Mouse (Mus musculus): Measurements from ENCODE around the gene Abca17. TPM values are rescaled to one million over a fixed set of nuclear protein-coding genes. Genes with fewer than 3 reads are reported as not detected.

Gene Abca17
- polyA plus RNA-seq, 1 experiment, result not detected

- TF ChIP-seq GATA1 (IDR thresholded peaks at IDR 0.05; ENCODE audit: low read length), result no peak
Measured at GRCm38 (mm10) chr17:24279907-24280306, 71.0 kb downstream of the Abca17 start.

- no peak for TF ChIP-seq GATA1 (IDR thresholded peaks at IDR 0.05; ENCODE audit: low read length)
Measured at GRCm38 (mm10) chr17:24267133-24267532, 83.7 kb downstream of the Abca17 start.

GRCm38 (mm10) chr17:24264766-24265165, 86.1 kb downstream of the Abca17 start:
- TF ChIP-seq GATA1 (IDR thresholded peaks at IDR 0.05; ENCODE audit: low read length), result no peak

- no peak for TF ChIP-seq GATA1 (IDR thresholded peaks at IDR 0.05; ENCODE audit: low read length)
Measured at GRCm38 (mm10) chr17:24260516-24260915, 90.4 kb downstream of the Abca17 start.

GRCm38 (mm10) chr17:24259702-24260101, 91.2 kb downstream of the Abca17 start:
- no peak for TF ChIP-seq GATA1 (IDR thresholded peaks at IDR 0.05; ENCODE audit: low read length)

GRCm38 (mm10) chr17:24258981-24259380, 91.9 kb downstream of the Abca17 start:
- TF ChIP-seq GATA1 (IDR thresholded peaks at IDR 0.05; ENCODE audit: low read length), result no peak

- no peak for TF ChIP-seq GATA1 (IDR thresholded peaks at IDR 0.05; ENCODE audit: low read length)
Measured at GRCm38 (mm10) chr17:24252329-24252728, 98.5 kb downstream of the Abca17 start.

- TF ChIP-seq GATA1 (IDR thresholded peaks at IDR 0.05; ENCODE audit: low read length), result no peak
Measured at GRCm38 (mm10) chr17:24251320-24252069, 99.4 kb downstream of the Abca17 start, which contains the start of gene Ccnf. Gene Ccnf, minus strand, starts transcription at chr17:24251484.

- TF ChIP-seq GATA1 (IDR thresholded peaks at IDR 0.05; ENCODE audit: low read length), result no peak
Measured at GRCm38 (mm10) chr17:24250988-24251319, 99.9 kb downstream of the Abca17 start.

- no peak for TF ChIP-seq GATA1 (IDR thresholded peaks at IDR 0.05; ENCODE audit: low read length)
Measured at GRCm38 (mm10) chr17:24248641-24249040, 102.2 kb downstream of the Abca17 start.

- no peak for TF ChIP-seq GATA1 (IDR thresholded peaks at IDR 0.05; ENCODE audit: low read length)
Measured at GRCm38 (mm10) chr17:24244061-24244460, 106.8 kb downstream of the Abca17 start.

GRCm38 (mm10) chr17:24243311-24243969, 107.4 kb downstream of the Abca17 start:
- TF ChIP-seq GATA1 (IDR thresholded peaks at IDR 0.05; ENCODE audit: low read length), result no peak

GRCm38 (mm10) chr17:24236921-24237320, 113.9 kb downstream of the Abca17 start:
- no peak for TF ChIP-seq GATA1 (IDR thresholded peaks at IDR 0.05; ENCODE audit: low read length)

- no peak for TF ChIP-seq GATA1 (IDR thresholded peaks at IDR 0.05; ENCODE audit: low read length)
Measured at GRCm38 (mm10) chr17:24236479-24236878, 114.4 kb downstream of the Abca17 start.

- TF ChIP-seq GATA1 (IDR thresholded peaks at IDR 0.05; ENCODE audit: low read length), result no peak
Measured at GRCm38 (mm10) chr17:24227941-24228340, 122.9 kb downstream of the Abca17 start.

- TF ChIP-seq GATA1 (IDR thresholded peaks at IDR 0.05; ENCODE audit: low read length), result no peak
Measured at GRCm38 (mm10) chr17:24226721-24227120, 124.1 kb downstream of the Abca17 start.

GRCm38 (mm10) chr17:24225851-24226250, 125.0 kb downstream of the Abca17 start:
- TF ChIP-seq GATA1 (IDR thresholded peaks at IDR 0.05; ENCODE audit: low read length), result no peak

Data from G1E-ER4 (cell line).